Mouse (Mus musculus): ENCODE data around the gene Lekr1.

Gene Lekr1

DNA sequence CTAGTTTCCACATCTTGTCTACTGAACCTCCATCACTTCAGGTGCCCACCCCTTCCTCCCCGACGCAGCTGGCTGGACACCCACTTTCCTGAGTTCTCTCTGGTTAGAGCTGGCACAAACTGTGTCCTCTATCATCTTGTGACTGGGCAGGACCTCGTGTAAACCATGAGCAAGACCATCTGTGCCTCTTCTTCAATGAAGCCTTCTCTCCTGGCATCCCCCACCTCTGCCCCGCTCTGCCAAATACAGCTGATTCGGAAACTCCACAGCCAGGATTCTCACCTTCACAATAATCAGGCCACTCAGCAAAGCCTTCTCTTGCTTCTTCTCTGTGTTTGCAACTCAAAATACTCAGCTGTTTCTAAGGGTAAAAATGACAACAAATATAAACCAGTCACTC lies 161.4 kb downstream of the Lekr1 start:
- in situ Hi-C loops (cut with MboI; ENCODE audit: unreplicated experiment in 2 of 2) = no loop called here

DNA sequence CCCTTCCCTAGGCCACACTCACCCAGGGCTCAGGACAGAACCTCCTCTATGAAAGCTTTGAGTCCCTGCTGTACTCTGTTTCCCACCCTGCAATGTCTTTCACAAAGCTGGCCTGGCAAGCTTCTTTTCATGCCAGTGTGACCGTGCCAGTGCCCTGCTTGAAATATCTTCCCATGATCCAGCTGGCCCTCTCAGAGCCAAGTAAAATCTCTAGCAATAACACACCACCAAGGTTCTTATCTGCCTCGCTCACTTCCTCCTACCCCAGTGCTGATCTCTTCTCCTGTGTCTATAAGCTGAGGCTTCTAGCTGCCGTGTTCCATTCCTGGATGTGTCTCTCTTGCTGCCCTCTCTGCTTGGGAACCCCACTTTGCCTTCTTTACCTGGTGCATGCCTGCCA lies 162.0 kb downstream of the Lekr1 start:
- in situ Hi-C loops (cut with MboI; ENCODE audit: unreplicated experiment in 2 of 2) = no loop called here

DNA sequence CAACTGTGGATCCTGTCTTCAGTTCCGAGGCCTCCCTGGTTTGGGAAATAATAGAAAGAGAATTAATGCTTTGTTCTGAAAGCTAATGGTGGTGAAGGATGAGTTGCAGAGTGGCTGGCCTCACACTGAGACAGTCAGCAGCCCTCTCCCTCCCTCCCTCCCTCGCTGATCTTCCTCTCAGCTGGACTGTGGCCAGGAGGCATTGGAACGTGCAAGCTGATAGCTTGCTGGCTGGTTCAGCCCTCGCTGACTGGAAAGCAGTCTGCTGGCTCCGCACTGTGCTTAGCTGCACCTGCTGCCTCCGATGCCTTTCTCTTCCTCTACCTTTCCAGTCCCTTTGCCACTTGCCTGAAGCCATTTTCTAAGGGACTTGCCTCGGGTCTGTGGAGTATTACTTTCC lies 163.2 kb downstream of the Lekr1 start:
- in situ Hi-C loops (cut with MboI; ENCODE audit: unreplicated experiment in 2 of 2) = no loop called here

DNA sequence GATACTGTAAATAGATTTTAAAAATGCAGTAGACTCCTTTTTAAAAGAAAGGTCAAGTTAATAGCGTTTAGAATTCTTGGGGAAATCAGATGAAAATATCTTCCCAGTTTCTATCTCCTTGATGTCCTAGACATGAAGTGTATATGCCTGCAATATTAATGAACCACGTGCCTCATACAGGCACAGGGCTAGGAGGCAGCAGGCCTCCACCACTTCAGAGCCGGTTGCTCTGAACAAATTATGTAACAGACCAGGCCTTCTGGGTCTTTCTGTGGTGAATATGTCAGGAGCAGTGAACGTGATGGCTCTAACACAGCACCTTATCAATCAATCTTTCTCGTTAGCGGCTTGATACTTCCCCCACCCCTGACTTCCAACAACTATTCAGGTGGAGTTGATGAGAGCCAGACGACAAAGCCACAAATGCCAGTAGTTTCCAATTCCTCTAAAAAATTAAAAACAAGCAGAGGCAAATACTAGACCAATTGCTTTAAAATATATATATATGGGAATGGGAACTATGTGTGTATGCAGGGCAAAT lies 164.0 kb downstream of the Lekr1 start:
- in situ Hi-C loops (cut with MboI; ENCODE audit: unreplicated experiment in 2 of 2) = no loop called here

DNA sequence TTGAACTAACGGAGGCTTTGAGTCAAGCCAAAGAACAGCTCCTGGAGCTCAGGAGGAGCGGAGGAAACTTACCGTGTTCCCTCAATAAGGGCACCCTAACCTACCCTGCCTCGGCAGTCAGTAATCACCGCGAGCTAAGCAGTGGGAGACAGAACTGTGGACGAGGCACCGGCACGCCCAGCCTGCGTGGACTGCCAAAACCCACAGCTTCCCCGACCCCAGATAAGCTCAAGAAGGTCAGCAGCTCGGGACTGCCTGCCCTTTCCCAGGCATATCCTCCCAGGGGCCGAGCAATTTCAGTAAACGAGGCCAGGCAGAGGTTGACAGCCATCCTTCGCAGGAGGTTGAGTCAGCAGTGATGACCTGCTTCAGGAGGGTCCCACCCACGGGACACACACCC lies 164.8 kb downstream of the Lekr1 start:
- in situ Hi-C loops (cut with MboI; ENCODE audit: unreplicated experiment in 2 of 2) = no loop called here

DNA sequence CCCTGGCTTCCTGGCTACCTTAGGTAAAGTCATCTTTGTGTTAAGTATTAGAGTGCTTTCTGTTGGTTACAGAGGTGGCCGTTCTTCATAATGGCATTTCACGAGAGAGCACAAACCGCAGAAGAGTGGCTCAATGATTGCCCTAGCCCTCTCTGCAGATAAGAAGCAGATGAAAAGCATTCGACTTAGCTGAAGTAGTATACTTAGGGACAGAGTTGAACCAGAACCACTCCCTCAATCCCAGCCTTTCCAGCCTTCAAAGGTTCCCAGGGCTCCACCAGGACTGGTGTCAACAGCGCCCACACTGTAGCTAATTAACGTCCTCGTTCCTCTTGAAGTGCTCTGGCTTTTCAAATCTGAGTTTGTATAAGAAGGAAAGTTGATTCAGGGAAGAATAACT lies 166.4 kb downstream of the Lekr1 start:
- in situ Hi-C loops (cut with MboI; ENCODE audit: unreplicated experiment in 2 of 2) = no loop called here

DNA sequence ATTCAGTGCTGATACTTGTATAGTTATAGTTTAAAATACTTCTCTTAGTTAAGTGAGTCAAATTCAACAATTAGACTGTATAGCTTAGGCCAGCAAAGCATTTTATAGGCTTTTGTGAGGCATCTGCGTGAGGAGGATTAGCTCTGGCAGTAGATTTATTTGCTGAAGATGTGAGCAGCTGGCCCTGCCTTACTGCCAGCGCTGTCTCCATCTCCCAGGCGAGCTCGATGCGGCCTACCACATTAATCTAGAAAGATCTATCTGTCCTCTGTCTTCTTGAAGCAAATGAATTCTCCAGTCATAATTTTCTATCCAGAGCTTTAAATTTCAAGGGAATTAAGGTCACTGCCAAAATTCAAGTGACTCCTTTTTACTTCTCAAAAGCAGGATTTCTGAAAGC lies 170.4 kb downstream of the Lekr1 start:
- in situ Hi-C loops (cut with MboI; ENCODE audit: unreplicated experiment in 2 of 2) = no loop called here

DNA sequence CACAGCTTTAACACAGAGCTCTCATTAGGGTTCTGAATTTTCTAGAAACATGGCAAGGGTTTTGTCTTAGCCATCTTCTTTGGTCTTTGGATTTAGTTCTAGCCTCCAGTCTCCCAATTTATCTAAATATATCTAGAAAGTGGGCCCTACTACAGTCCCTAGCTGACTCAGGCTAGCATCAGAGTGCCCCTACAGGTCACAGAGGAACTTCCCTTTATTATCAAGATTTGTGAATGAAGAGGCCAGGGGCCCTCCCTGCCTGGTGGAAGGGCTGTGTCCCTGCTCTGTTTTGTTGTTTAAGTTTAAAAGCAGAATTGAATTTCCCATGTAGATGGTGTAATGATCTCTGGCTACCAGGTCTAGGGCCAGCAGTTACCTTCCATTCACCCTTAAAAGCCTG lies 173.6 kb downstream of the Lekr1 start:
- in situ Hi-C loops (cut with MboI; ENCODE audit: unreplicated experiment in 2 of 2) = no loop called here

DNA sequence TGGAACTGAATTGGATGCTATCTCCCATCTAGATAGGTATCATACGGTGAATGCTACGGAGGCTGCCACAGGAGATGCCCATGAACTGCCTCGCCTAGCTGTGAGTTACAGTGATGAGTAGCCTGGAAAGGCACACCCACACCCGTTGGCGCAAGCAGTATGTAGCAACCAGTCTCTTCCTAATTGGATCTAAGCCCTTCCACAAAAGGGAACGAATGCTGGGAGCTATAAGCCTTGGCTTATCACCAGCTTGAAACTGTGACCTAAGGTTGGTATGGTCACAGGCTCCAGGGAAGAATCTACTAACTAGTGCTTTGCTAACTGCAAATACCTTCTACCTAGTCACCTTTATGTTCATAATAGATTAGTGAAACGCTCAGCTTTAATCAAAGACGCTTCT lies 175.1 kb downstream of the Lekr1 start:
- in situ Hi-C loops (cut with MboI; ENCODE audit: unreplicated experiment in 2 of 2) = no loop called here

DNA sequence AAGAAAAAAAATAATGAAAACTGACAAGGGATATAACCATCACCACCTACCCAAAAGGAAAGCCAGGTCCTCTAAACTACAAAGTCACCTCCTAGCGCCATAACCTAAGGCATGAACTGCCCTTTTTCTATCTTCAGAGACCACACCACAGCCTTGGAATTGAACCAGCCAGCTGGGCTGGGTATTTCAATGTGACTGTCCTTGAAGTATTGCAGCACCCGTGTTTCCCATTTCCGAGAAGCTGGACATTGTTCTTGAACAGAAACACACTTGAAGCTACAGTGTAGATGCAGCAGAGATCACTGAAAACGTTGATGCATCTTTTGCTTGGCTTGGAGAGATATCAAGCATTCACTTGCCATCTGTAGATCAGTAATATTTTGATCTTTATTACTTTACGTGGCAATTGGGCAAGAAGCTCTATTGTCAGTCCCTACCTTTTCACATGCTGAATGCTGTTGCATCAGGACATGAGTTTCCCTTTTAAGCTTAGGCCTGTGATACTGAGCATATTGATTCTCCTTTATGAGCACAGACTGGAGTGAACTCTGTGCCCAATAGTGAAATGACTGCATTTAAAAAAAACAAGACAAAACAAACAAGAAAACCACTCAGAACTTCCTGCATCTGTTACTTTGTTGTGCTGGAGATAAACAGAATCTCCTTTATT lies 176.6 kb downstream of the Lekr1 start:
- in situ Hi-C loops (cut with MboI; ENCODE audit: unreplicated experiment in 2 of 2) = no loop called here

DNA sequence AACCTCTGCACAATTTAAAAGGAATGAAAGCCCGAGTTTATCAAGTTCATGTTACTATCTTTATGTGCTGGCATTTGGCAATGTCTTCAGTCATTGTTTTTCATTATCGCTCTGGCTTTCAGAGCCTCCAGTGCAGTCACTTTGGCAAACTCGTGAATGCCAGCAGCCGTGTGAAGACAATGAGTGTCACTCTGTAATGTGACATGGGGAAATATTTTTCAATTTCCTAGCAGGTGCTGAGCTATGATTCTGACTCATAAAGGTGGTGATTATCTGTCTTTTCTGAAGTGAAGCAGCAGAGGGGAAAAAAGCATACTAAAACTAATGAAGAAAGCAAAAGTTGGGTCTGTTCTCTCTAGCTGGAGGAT lies 177.1 kb downstream of the Lekr1 start:
- in situ Hi-C loops (cut with MboI; ENCODE audit: unreplicated experiment in 2 of 2) = no loop called here

DNA sequence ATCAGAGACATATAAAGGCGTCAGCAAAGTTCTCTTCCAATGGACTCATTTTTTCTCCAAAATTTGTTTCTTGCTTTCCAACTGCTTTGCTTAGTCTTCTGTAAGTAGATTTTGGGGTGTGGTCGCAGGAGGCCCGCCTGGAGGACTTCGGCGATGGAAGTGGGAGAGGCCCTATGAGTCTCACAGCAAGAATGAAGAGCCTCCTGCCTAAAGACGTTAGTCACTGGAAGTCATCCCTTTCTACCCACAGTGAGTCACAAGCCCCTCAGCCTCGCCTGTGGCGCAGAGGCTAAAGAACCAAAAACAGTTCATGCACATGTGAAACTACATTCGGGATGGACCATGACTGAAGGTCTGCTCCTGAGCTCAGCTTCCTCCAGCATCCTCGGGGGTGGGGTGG lies 178.3 kb downstream of the Lekr1 start:
- in situ Hi-C loops (cut with MboI; ENCODE audit: unreplicated experiment in 2 of 2) = no loop called here

DNA sequence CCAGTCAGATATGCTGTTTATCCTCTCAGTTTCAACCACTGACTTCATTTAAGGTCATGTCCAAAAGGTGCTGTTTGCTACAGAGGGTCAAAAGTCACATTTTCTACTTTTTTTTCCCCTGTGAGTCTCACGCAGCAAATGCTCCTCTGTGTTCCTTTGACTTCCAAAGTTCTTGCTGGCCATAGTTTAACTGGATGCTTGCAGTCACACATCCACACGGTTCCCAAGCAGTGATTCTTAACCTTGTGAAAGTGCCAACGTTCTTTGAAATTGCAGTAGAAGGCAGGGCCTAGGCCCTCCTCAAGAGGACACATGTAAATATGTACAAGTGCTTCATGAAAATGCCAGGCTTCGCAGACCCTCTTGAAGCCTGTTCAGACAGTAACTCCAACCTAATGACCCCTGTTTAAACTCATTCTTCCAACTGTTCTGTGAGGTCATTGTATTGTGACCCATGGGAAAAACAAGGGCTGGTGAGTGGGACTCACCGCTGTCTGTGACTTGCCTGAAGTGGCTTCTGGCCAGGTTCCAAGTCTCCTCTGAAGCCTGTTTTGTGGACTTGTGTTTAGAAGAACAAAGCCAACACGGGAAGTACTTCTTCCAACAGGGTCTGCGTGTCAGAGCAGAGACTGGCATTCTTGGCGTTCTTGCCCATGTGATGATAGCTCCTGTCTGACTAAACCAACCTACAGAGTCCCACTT lies 179.0 kb downstream of the Lekr1 start:
- in situ Hi-C loops (cut with MboI; ENCODE audit: unreplicated experiment in 2 of 2) = no loop called here

DNA sequence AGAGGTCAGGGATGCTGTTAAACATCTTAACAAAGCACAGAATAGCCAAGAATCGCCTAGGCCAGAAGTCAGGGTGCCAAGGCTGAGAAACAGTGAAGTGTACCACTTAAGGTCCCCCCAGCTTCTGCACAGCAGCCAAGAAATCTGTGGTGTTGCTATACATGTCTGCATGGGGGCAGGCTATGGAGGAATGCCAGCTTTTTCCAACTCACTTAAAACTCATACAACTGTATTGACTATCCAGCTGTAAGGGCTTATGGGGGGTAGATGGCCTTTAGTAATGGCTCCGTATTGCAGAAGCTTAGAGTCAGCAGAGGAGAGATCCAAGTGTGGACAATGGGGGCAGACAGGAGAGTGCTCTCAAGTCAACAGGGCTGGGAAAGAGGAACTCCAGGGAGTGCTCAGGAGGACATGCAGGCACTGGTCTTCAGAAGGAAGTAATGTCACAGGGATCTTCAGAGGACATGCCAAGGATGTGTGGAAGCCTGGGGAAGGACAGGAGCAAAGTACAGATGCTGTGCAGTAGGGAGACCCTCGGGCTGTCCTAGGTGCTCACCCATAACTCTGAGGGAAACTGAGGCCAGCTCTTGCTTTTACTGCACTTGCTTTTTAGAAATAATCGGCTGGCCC lies 181.2 kb downstream of the Lekr1 start:
- in situ Hi-C loops (cut with MboI; ENCODE audit: unreplicated experiment in 2 of 2) = no loop called here

DNA sequence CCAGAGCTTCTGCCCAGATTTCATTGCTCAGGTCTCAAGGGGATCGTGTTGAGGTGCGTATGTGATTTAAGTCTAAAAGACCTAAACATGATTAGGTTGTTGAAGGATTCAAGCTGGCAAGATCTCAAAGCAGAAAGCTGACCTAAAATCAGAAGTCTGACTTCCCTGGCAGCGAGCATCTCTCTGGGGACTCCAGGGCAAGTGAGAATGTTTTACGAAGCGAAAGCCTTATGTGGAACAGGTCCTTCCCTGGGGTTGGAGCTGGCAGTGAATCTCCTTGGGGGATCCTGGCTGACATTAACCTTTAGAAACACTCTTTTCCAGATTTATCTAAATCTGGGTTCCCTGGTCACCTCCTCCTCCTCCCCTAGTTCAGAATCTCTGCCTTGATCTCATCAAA lies 187.7 kb downstream of the Lekr1 start:
- in situ Hi-C loops (cut with MboI; ENCODE audit: unreplicated experiment in 2 of 2) = loop anchor here in 1 of 2 experiments (25.0 kb wide), 2 partner anchors 134 to 991 kb away; no protein-coding TSS in a partner anchor

DNA sequence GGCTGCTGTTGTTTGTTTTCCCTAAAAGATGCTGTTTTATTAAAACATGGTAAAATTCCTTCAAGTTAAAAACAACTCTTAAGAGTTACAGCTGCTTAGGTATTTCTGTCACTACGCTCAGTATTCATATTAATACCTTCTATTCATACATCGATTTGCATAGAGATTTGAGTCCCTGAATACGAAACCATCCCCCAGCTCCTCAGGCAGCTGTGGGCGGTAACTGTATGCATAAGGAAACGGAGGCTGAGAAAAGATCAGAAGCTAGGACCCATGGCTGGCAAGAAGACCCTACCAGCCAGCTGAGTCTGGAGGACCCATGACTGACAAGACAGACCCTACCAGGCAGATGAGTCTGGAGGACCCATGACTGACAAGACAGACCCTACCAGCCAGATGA lies 189.5 kb downstream of the Lekr1 start:
- in situ Hi-C loops (cut with MboI; ENCODE audit: unreplicated experiment in 2 of 2) = loop anchor here in 1 of 2 experiments (25.0 kb wide), 2 partner anchors 132 to 993 kb away; no protein-coding TSS in a partner anchor

DNA sequence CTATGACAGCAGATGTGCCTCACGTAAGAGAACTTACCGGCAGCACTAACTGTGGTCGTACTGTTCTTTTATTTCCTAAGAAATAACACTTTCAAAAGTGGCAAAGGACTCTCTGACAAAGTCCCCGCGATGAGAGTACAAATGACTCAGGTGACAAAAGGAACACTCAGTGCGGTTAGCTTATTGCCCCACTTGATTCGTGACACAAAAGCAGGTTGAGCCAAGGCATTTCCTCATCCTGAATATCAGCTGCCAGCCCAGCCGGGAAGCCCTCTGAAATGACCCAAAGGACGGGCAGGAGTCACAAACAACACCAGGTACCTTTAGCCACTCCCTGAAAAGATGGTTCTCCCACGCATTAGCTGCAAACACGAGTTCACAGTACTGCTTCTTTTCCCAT lies 192.1 kb downstream of the Lekr1 start:
- in situ Hi-C loops (cut with MboI; ENCODE audit: unreplicated experiment in 2 of 2) = loop anchor here in 1 of 2 experiments (25.0 kb wide), 2 partner anchors 129 to 996 kb away; no protein-coding TSS in a partner anchor

DNA sequence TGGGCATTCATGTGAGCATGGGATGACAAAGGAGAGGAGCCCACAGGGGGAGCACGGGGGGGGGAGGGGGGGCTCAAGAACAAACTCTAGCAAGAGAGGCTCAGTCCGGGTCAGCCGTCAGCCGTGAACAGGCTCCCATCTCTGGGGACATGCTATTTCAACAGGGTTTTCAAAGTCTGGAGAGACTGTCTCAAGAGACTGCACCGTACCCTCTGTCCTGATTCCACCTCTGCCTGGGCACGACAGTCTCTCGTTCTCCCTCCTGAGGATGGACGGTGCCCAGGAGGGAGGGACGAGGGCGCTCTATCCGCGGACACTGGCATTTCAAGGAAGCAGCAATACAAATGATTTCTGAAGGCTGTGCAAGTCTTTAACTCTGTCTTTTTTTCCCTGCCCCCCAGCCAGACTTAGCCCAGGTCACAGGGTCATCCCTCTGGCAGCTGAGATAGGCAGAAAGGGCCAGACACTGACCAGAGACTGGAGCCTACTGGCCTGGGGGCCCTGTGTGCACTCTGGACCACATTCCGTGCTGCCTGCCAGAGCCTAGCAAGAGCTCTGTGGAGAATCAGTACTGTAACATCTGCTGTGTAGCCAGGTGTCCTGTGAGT lies 192.8 kb downstream of the Lekr1 start:
- in situ Hi-C loops (cut with MboI; ENCODE audit: unreplicated experiment in 2 of 2) = loop anchor here in 1 of 2 experiments (25.0 kb wide), 2 partner anchors 128 to 997 kb away; no protein-coding TSS in a partner anchor

DNA sequence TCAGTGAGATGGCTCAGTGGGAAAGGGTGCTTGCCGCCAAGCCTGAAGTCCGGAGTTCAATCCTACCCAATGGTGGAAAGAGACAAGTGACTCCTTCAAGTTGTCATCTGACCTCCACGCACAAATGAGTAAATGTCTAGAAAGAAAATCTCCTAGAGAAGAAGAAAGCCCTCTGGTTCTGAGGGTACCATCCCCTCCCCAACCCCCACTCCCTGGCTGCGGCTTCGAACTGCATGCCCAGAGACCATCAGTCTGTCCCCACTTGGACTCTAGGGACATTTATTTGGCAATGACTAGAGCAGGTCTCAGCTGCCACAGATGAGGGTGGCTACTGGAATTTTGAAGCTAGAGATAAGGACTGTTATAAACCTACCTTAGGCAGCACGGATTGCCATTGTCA lies 193.7 kb downstream of the Lekr1 start:
- in situ Hi-C loops (cut with MboI; ENCODE audit: unreplicated experiment in 2 of 2) = loop anchor here in 1 of 2 experiments (5.0 to 25.0 kb wide), 3 partner anchors 128 to 997 kb away; no protein-coding TSS in a partner anchor

DNA sequence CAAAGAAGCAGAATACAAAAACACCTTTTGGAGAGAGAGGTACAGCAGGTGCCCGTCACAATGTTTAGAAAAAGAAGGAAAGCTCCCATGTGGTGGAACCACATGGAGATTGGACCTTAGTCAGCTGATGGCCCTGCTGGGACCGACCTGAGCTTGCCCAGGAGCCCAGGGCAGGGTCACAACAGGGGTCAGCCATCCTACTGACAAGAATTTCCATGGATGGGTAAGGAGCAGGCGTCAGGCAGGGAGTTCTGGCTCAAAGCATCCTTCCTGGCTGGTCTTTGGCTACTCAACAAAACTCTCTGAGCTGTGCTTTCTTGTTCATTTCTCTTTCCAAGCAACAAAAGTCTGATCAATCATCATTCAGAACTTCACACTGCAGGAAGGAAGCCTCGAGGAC lies 194.9 kb downstream of the Lekr1 start:
- in situ Hi-C loops (cut with MboI; ENCODE audit: unreplicated experiment in 2 of 2) = loop anchor here in 1 of 2 experiments (5.0 to 25.0 kb wide), 3 partner anchors 126 to 999 kb away; no protein-coding TSS in a partner anchor

DNA sequence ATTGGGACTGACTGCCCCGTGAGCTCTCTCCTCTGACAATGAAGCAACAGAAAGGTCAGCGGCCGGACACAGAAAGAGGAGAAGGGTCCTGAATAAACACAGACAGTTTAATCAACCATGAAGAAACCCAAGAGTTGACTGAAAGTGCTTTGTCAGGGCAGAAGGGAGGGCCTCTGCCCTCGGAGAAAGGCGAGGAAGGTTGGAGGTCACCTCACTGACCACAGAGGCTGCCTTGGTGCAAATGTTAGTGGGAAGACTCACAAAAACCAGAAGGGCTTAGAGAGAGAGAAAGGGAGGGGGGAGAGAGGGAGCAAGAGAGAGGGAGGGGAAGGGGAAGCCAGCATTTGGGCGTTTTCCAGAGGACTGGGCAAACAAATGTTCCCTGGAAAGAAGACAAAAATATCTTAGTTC lies 195.4 kb downstream of the Lekr1 start:
- in situ Hi-C loops (cut with MboI; ENCODE audit: unreplicated experiment in 2 of 2) = loop anchor here in 1 of 2 experiments (5.0 to 25.0 kb wide), 3 partner anchors 126 to 999 kb away; no protein-coding TSS in a partner anchor
